Comparison of ENCODE assay signal across 9 mouse cellular contexts in genomic region chr8:48098792-48099191, GRCm38 (mm10). TPM values are rescaled to one million over a fixed set of nuclear protein-coding genes. Genes with fewer than 3 reads are reported as not detected.
DNase-seq lines count a peak whose midpoint lies in the region; ATAC-seq and TF ChIP-seq lines count a peak whose summit lies in the region.
"Had no signal": no experiment of that assay in that cellular context is flagged by ENCODE, and none has a peak within 500 bp of the region (broad histone marks: within the 10 kb centered on the region; RNA-seq: fewer than 3 reads in every experiment).

Gene Dctd, plus strand, starts transcription at chr8:48099092.

- no peak within 1 kb of the TSS for H3K27ac ChIP-seq in lung, embryonic 14.5 days (ENCODE audit: low read depth)
- H3K27ac ChIP-seq in forebrain, embryonic 11.5 days (ENCODE audit: low read depth, low read length) = no peak within 1 kb of the TSS
- H3K27ac ChIP-seq in intestine, embryonic 15.5 days = no peak within 1 kb of the TSS
- peak within 1 kb of the TSS; percentile 66 for H3K27ac ChIP-seq in neural tube, embryonic 15.5 days (replicated peaks)

- no peaks in the 10 kb centered on the region for H3K4me1 ChIP-seq in lung, embryonic 14.5 days (ENCODE audit: insufficient read depth)
- 0 out of 2 replicates have a peak, but pooled peaks cover 2% of the 10 kb centered on the region for H3K4me1 ChIP-seq in forebrain, embryonic 11.5 days (replicated peaks; ENCODE audit: control insufficient read depth, insufficient read depth, low read length)
- H3K4me1 ChIP-seq in intestine, embryonic 15.5 days (replicated peaks) = peaks cover 5% of the 10 kb centered on the region
- H3K4me1 ChIP-seq in neural tube, embryonic 15.5 days = peaks cover 17% of the 10 kb centered on the region

- no peak for TF ChIP-seq CTCF in lung, embryonic 14.5 days (IDR thresholded peaks at IDR 0.05; ENCODE audit: low read depth)

- no peaks in the 10 kb centered on the region for H3K9me3 ChIP-seq in lung, embryonic 14.5 days (ENCODE audit: low read depth, low read length)
- no peaks in the 10 kb centered on the region for H3K9me3 ChIP-seq in forebrain, embryonic 11.5 days (ENCODE audit: control insufficient read depth, low read length)
- no peaks in the 10 kb centered on the region for H3K9me3 ChIP-seq in intestine, embryonic 15.5 days
- H3K9me3 ChIP-seq in neural tube, embryonic 15.5 days (replicated peaks) = no peaks in the 10 kb centered on the region

- peak within 1 kb of the TSS; percentile 59 for H3K4me2 ChIP-seq in lung, embryonic 14.5 days
- peak within 1 kb of the TSS; percentile 51; the same call in 1 of the 2 replicates for H3K4me2 ChIP-seq in forebrain, embryonic 11.5 days (ENCODE audit: low read depth, low read length, severe bottlenecking)
- H3K4me2 ChIP-seq in intestine, embryonic 15.5 days (replicated peaks) = peak within 1 kb of the TSS; percentile 60
- peak within 1 kb of the TSS; percentile 63 for H3K4me2 ChIP-seq in neural tube, embryonic 15.5 days

- H3K9ac ChIP-seq in lung, embryonic 14.5 days = no peak within 1 kb of the TSS
- H3K9ac ChIP-seq in forebrain, embryonic 11.5 days (ENCODE audit: low read length) = no peak within 1 kb of the TSS
- no peak within 1 kb of the TSS for H3K9ac ChIP-seq in intestine, embryonic 15.5 days
- no peak within 1 kb of the TSS for H3K9ac ChIP-seq in neural tube, embryonic 15.5 days (replicated peaks)

- H3K27me3 ChIP-seq in lung, embryonic 14.5 days (ENCODE audit: insufficient read depth, low read length) = no peaks in the 10 kb centered on the region
- no peaks in the 10 kb centered on the region for H3K27me3 ChIP-seq in forebrain, embryonic 11.5 days (ENCODE audit: control insufficient read depth, insufficient read depth, low read length)
- no peaks in the 10 kb centered on the region for H3K27me3 ChIP-seq in intestine, embryonic 15.5 days (replicated peaks)
- H3K27me3 ChIP-seq in neural tube, embryonic 15.5 days (replicated peaks) = 0 out of 2 replicates have a peak, but pooled peaks cover 3% of the 10 kb centered on the region

- ATAC-seq in lung, embryonic 14.5 days (ENCODE audit: insufficient read depth) = no peak
- no peak for ATAC-seq in forebrain, embryonic 11.5 days (replicated peaks; ENCODE audit: low FRiP score)
- no peak for ATAC-seq in intestine, embryonic 15.5 days
- ATAC-seq in neural tube, embryonic 15.5 days (ENCODE audit: low FRiP score) = no peak

- H3K36me3 ChIP-seq in lung, embryonic 14.5 days (ENCODE audit: insufficient read depth) = no peaks in the 10 kb centered on the region
- no peaks in the 10 kb centered on the region for H3K36me3 ChIP-seq in forebrain, embryonic 11.5 days (ENCODE audit: control insufficient read depth, insufficient read depth, low read length)
- H3K36me3 ChIP-seq in intestine, embryonic 15.5 days = no peaks in the 10 kb centered on the region
- H3K36me3 ChIP-seq in neural tube, embryonic 15.5 days = no peaks in the 10 kb centered on the region

- no peak for DNase-seq in lung, embryonic 14.5 days
- DNase-seq in lung, postnatal 36 days = no peak
- DNase-seq in forebrain, embryonic 11.5 days (ENCODE audit: low spot score) = no peak
- no peak for DNase-seq in right cerebral cortex, postnatal 25 days
- no peak for DNase-seq in right cerebral cortex, postnatal 4 days
- DNase-seq in ovary, postnatal 36 days (ENCODE audit: low spot score) = no peak
- DNase-seq: lung, adult 2 months had no signal

- 73% methylated on average over 12 of the region's 12 CpGs for WGBS in lung, embryonic 14.5 days
- WGBS in forebrain, embryonic 11.5 days = 95% methylated on average over 12 of the region's 12 CpGs
- 89% methylated on average over 12 of the region's 12 CpGs for WGBS in intestine, embryonic 15.5 days
- 90% methylated on average over 12 of the region's 12 CpGs for WGBS in neural tube, embryonic 15.5 days

- no peak within 1 kb of the TSS for H3K4me3 ChIP-seq in lung, embryonic 14.5 days (ENCODE audit: low read depth, low read length)
- no peak within 1 kb of the TSS for H3K4me3 ChIP-seq in forebrain, embryonic 11.5 days (ENCODE audit: low read depth, low read length)
- H3K4me3 ChIP-seq in intestine, embryonic 15.5 days (replicated peaks) = no peak within 1 kb of the TSS
- peak within 1 kb of the TSS; percentile 30; the same call in 1 of the 2 replicates for H3K4me3 ChIP-seq in neural tube, embryonic 15.5 days (replicated peaks)

RNA-seq across cellular contexts. Expression of gene Dctd, which starts in this region (rescaled TPM):
- 34.9 and 38.2 TPM in 2 replicates for polyA plus RNA-seq in lung, embryonic 14.5 days (2014; fragmentation: Nextera tagmentation; extraction: Ambion mirVana)
- polyA plus RNA-seq in forebrain, embryonic 11.5 days (2014; fragmentation: Nextera tagmentation; extraction: Ambion mirVana) = 36.8 and 38.0 TPM in 2 replicates
- 31.4 and 33.2 TPM in 2 replicates for polyA plus RNA-seq in intestine, embryonic 15.5 days (2015; fragmentation: Nextera tagmentation; extraction: Ambion mirVana)
- polyA plus RNA-seq in neural tube, embryonic 15.5 days (2015; fragmentation: Nextera tagmentation; extraction: Ambion mirVana) = 11.7 and 15.5 TPM in 2 replicates
